Mouse (Mus musculus): ENCODE data around the gene Ptpn3.

DNA sequence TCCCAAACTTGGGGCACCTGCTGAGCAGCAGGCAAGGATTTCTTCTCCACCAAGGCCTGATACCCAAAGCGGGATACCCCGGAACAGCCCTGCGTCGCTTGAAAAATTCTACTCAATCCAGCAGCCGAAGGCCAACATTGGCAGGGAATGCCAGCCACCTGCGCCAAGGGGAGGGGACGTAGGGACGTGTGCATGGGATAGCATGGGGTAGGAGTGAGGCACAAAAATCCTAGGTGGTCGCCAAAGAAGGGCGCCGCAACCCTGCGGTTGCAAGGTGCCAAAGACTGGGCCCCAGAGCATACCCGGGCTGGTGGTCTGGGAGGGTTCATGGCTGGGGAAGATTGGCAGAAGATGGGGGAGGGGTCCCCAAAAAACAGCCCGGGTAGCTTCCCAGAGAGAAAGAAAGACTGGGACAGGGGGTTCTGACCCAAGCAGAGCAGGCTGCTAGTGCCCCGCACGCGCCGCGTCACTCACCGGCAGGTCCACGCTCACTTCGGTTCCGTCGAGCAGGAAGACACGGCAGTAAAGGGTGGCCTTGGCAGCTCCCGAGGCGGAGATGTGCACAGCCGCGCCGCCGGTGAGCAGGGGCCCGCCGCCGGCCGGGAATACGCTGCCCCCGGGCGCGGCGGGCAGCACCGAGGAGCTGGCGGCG is 159.1 kb downstream of the Ptpn3 start:
- no peak for TF ChIP-seq CTCF (IDR thresholded peaks at IDR 0.05; ENCODE audit: low read depth)
- no peak for TF ChIP-seq EP300 (IDR thresholded peaks at IDR 0.05; ENCODE audit: low read depth)
